Mouse (Mus musculus) urinary bladder, adult 2 months (tissue): ENCODE data around the gene Map3k5. TPM values are rescaled to one million over a fixed set of nuclear protein-coding genes. Genes with fewer than 3 reads are reported as not detected.
"Not testable (repeated sequence)": the region's sequence is repeated elsewhere in the genome, so short reads cannot be mapped to it uniquely, and the experiment has no call there.

Source experiments
- DNase-seq: peaks from one replicate; pipeline ENCODE4 v3.0.0; 2022; ENCODE audit warnings: low spot score
- polyA plus RNA-seq: library from polyadenylated mRNA; depleted of rRNA; stranded (reverse); fragments of >200 nt; gene quantifications from 2 replicates; pipeline ENCODE4 v1.2.3, GENCODE M21; 2012; rRNA removed

Gene Map3k5
- 20.6 and 23.3 TPM in 2 replicates for polyA plus RNA-seq

- no peak for DNase-seq
Measured at GRCm38 (mm10) chr10:19934384-19935294, at the start of gene Map3k5. Gene Map3k5 (plus strand): TSS chr10:19934472.

- no peak for DNase-seq
Measured at GRCm38 (mm10) chr10:19886249-19886648, 48.0 kb upstream of the Map3k5 start.

GRCm38 (mm10) chr10:19889908-19890307 is 44.4 kb upstream of the Map3k5 start:
- DNase-seq = no peak

GRCm38 (mm10) chr10:19891686-19892085 is 42.6 kb upstream of the Map3k5 start:
- DNase-seq = no peak

- no peak for DNase-seq
Measured at GRCm38 (mm10) chr10:19893146-19893545, 41.1 kb upstream of the Map3k5 start.

- DNase-seq = no peak
Measured at GRCm38 (mm10) chr10:19893976-19894375, 40.3 kb upstream of the Map3k5 start.

GRCm38 (mm10) chr10:19900191-19900590 is 34.1 kb upstream of the Map3k5 start:
- DNase-seq = no peak

GRCm38 (mm10) chr10:19901992-19902391 is 32.3 kb upstream of the Map3k5 start:
- DNase-seq = no peak

- no peak for DNase-seq
Measured at GRCm38 (mm10) chr10:19904077-19904820, 30.0 kb upstream of the Map3k5 start.

- DNase-seq = peak; percentile 94
Measured at GRCm38 (mm10) chr10:19907246-19907804, 26.9 kb upstream of the Map3k5 start, which contains the start of gene Pex7. Gene Pex7 (minus strand): TSS chr10:19907689.

GRCm38 (mm10) chr10:19908076-19908475 is 26.2 kb upstream of the Map3k5 start:
- DNase-seq = no peak

GRCm38 (mm10) chr10:19910516-19910915 is 23.8 kb upstream of the Map3k5 start:
- no peak for DNase-seq

GRCm38 (mm10) chr10:19911583-19911982 is 22.7 kb upstream of the Map3k5 start:
- DNase-seq = no peak

GRCm38 (mm10) chr10:19913806-19914205 is 20.5 kb upstream of the Map3k5 start:
- no peak for DNase-seq

- DNase-seq = no peak
Measured at GRCm38 (mm10) chr10:19915301-19915700, 19.0 kb upstream of the Map3k5 start.

- DNase-seq = no peak
Measured at GRCm38 (mm10) chr10:19922410-19922809, 11.9 kb upstream of the Map3k5 start.

- DNase-seq = no peak
Measured at GRCm38 (mm10) chr10:19924256-19924655, 10.0 kb upstream of the Map3k5 start.

GRCm38 (mm10) chr10:19926391-19926897 is 7.8 kb upstream of the Map3k5 start:
- DNase-seq = not testable (repeated sequence)

GRCm38 (mm10) chr10:19928205-19928604 is 6.1 kb upstream of the Map3k5 start:
- no peak for DNase-seq

GRCm38 (mm10) chr10:19932986-19933385 is 1.3 kb upstream of the Map3k5 start:
- DNase-seq = no peak

- DNase-seq = peak; percentile 91
Measured at GRCm38 (mm10) chr10:19933511-19934383, 525 bp upstream of the Map3k5 start.
